ENCODE assay signal across 9 mouse cellular contexts in genomic region chr3:128518806-128519205, GRCm38 (mm10).
A peak's percentile ranks its signal among the peaks of the same experiment; 100 is the strongest.
DNase-seq lines count a peak whose midpoint lies in the region; ATAC-seq and TF ChIP-seq lines count a peak whose summit lies in the region.
"Had no signal": no experiment of that assay in that cellular context is flagged by ENCODE, and none has a peak within 500 bp of the region (broad histone marks: within the 10 kb centered on the region; RNA-seq: fewer than 3 reads in every experiment).

No protein-coding gene starts in this region.

- no peaks in the 10 kb centered on the region for H3K27me3 ChIP-seq in hindbrain, postnatal 0 days (ENCODE audit: insufficient read depth, low read length)
- H3K27me3 ChIP-seq in hindbrain, embryonic 11.5 days (ENCODE audit: control insufficient read depth, insufficient read depth, low read length) = no peaks in the 10 kb centered on the region

- WGBS in hindbrain, postnatal 0 days = 57% methylated on average over 4 of the region's 4 CpGs
- 87% methylated on average over 4 of the region's 4 CpGs for WGBS in hindbrain, embryonic 11.5 days

- DNase-seq in hindbrain, postnatal 0 days (ENCODE audit: low spot score) = peak; percentile 41
- DNase-seq in hindbrain, embryonic 11.5 days (ENCODE audit: low spot score) = no peak
- peak; percentile 92 for DNase-seq in brain, adult 2 months (ENCODE audit: low read depth, low spot score)
- peak; percentile 56 to 57 for DNase-seq in heart, postnatal 10 days
- DNase-seq in left cerebral cortex, postnatal 25 days (ENCODE audit: low spot score in 2 of 2) = peak; percentile 56 to 88
- DNase-seq in ovary, postnatal 14 days (ENCODE audit: low spot score) = no peak
- DNase-seq in urinary bladder, postnatal 14 days (ENCODE audit: low spot score) = no peak

- intact Hi-C loops in heart, postnatal 10 days (cut with DNase I) = no loop called here
- intact Hi-C loops in left cerebral cortex, postnatal 25 days (cut with DNase I) = no loop called here

- no peak overlapping the region for H3K27ac ChIP-seq in hindbrain, postnatal 0 days
- H3K27ac ChIP-seq in hindbrain, embryonic 11.5 days (ENCODE audit: low read depth, low read length) = no peak overlapping the region
- H3K27ac ChIP-seq: embryonic facial prominence, embryonic 13.5 days; heart, embryonic 15.5 days had no signal

- TF ChIP-seq CTCF in hindbrain, postnatal 0 days (IDR thresholded peaks at IDR 0.05; ENCODE audit: low read depth) = no peak

- H3K9ac ChIP-seq in hindbrain, postnatal 0 days (replicated peaks; ENCODE audit: low read length) = no peak overlapping the region
- no peak overlapping the region for H3K9ac ChIP-seq in hindbrain, embryonic 11.5 days (ENCODE audit: low read depth, low read length)
- H3K9ac ChIP-seq: embryonic facial prominence, embryonic 13.5 days; heart, embryonic 15.5 days had no signal

- no peak for ATAC-seq in hindbrain, postnatal 0 days
- no peak for ATAC-seq in hindbrain, embryonic 11.5 days (ENCODE audit: low FRiP score)

- no peaks in the 10 kb centered on the region for H3K36me3 ChIP-seq in hindbrain, postnatal 0 days (ENCODE audit: insufficient read depth, low read length)
- no peaks in the 10 kb centered on the region for H3K36me3 ChIP-seq in hindbrain, embryonic 11.5 days (ENCODE audit: control insufficient read depth, insufficient read depth, low read length)
- H3K36me3 ChIP-seq: embryonic facial prominence, embryonic 13.5 days; heart, embryonic 15.5 days had no signal

- no peak overlapping the region for H3K4me2 ChIP-seq in hindbrain, postnatal 0 days (ENCODE audit: low read depth, low read length)
- H3K4me2 ChIP-seq in hindbrain, embryonic 11.5 days (replicated peaks; ENCODE audit: low read depth, low read length) = no peak overlapping the region
- H3K4me2 ChIP-seq: embryonic facial prominence, embryonic 13.5 days; heart, embryonic 15.5 days had no signal

- H3K4me3 ChIP-seq in hindbrain, postnatal 0 days (ENCODE audit: low read length) = no peak overlapping the region
- no peak overlapping the region for H3K4me3 ChIP-seq in hindbrain, embryonic 11.5 days (ENCODE audit: low read depth, low read length)
- H3K4me3 ChIP-seq: embryonic facial prominence, embryonic 13.5 days; heart, embryonic 15.5 days had no signal

- H3K9me3 ChIP-seq in hindbrain, postnatal 0 days (ENCODE audit: low read length) = no peaks in the 10 kb centered on the region
- no peaks in the 10 kb centered on the region for H3K9me3 ChIP-seq in hindbrain, embryonic 11.5 days (ENCODE audit: control insufficient read depth, low read length)
- H3K9me3 ChIP-seq: embryonic facial prominence, embryonic 13.5 days; heart, embryonic 15.5 days had no signal

- no peaks in the 10 kb centered on the region for H3K4me1 ChIP-seq in hindbrain, postnatal 0 days (ENCODE audit: insufficient read depth, low read length)
- H3K4me1 ChIP-seq in hindbrain, embryonic 11.5 days (replicated peaks; ENCODE audit: control insufficient read depth, insufficient read depth, low read length) = no peaks in the 10 kb centered on the region; the same call in 1 of the 2 replicates

Comparison
In these comparisons a context has a peak if more than half of its experiments do, and no peak if none do; other contexts are left out.
1. DNase-seq: peak in hindbrain, postnatal 0 days (single experiment), brain, adult 2 months (single experiment), heart, postnatal 10 days (2 of 2) and left cerebral cortex, postnatal 25 days (2 of 2); none in hindbrain, embryonic 11.5 days (single experiment), ovary, postnatal 14 days (single experiment) and urinary bladder, postnatal 14 days (single experiment).